Mouse (Mus musculus): Measurements from ENCODE around the gene Clstn1. TPM values are rescaled to one million over a fixed set of nuclear protein-coding genes. Genes with fewer than 3 reads are reported as not detected.

Clstn1 gene
- total and polyA plus RNA-seq, 2 experiments from 2014 or later = 14.3 to 37.9 TPM

- 74% methylated on average over 20 of the region's 20 CpGs for WGBS
- ATAC-seq (ENCODE audit: insufficient read depth, low read depth) = no peak
- peaks cover 23% of the 10 kb centered on the region for H3K36me3 ChIP-seq (replicated peaks; ENCODE audit: control insufficient read depth, insufficient read depth, low read length)
Measured at GRCm38 (mm10) chr4:149648031-149648805, 62.0 kb downstream of the Clstn1 start.

GRCm38 (mm10) chr4:149650493-149651193, 64.4 kb downstream of the Clstn1 start:
- Histone ChIP-seq H3K27me3 (ENCODE audit: control insufficient read depth, insufficient read depth, low read length) (no peaks in the 10 kb centered on the region), H3K9ac (replicated peaks; ENCODE audit: low read depth, low read length) (no peak overlapping the region), H3K27ac (ENCODE audit: low read depth) (no peak overlapping the region), H3K4me1 (ENCODE audit: control insufficient read depth, insufficient read depth) (no peaks in the 10 kb centered on the region), H3K9me3 (replicated peaks; ENCODE audit: control insufficient read depth, low read length) (no peaks in the 10 kb centered on the region), H3K36me3 (replicated peaks; ENCODE audit: control insufficient read depth, insufficient read depth, low read length) (peaks cover 20% of the 10 kb centered on the region), H3K4me2 (ENCODE audit: low read depth, low read length) (no peak overlapping the region), H3K4me3 (ENCODE audit: low read depth, low read length) (no peak overlapping the region)
- DNase-seq (ENCODE audit: low spot score) (peak; percentile 55), ATAC-seq (ENCODE audit: insufficient read depth, low read depth) (peak; percentile 73)
- WGBS = 63% methylated on average over 24 of the region's 24 CpGs
- TF ChIP-seq EP300 (IDR thresholded peaks at IDR 0.05; ENCODE audit: low read depth) = no peak
- peak; percentile 77 for TF ChIP-seq CTCF (IDR thresholded peaks at IDR 0.05; ENCODE audit: low read depth)

More at GRCm38 (mm10) chr4:149648031-149648805, 62.0 kb downstream of the Clstn1 start:
- no peak overlapping the region for H3K9ac ChIP-seq (replicated peaks; ENCODE audit: low read depth, low read length)
- no peaks in the 10 kb centered on the region for H3K27me3 ChIP-seq (ENCODE audit: control insufficient read depth, insufficient read depth, low read length)
- H3K4me1 ChIP-seq (ENCODE audit: control insufficient read depth, insufficient read depth) = no peaks in the 10 kb centered on the region
- TF ChIP-seq EP300 (IDR thresholded peaks at IDR 0.05; ENCODE audit: low read depth) (no peak), CTCF (IDR thresholded peaks at IDR 0.05; ENCODE audit: low read depth) (no peak)
- H3K9me3 ChIP-seq (replicated peaks; ENCODE audit: control insufficient read depth, low read length) = no peaks in the 10 kb centered on the region
- no peak for DNase-seq (ENCODE audit: low spot score)
- H3K27ac ChIP-seq (ENCODE audit: low read depth) = no peak overlapping the region
- H3K4me2 ChIP-seq (ENCODE audit: low read depth, low read length) = no peak overlapping the region
- no peak overlapping the region for H3K4me3 ChIP-seq (ENCODE audit: low read depth, low read length)

GRCm38 (mm10) chr4:149654232-149654631, 68.0 kb downstream of the Clstn1 start:
- H3K4me3 ChIP-seq (ENCODE audit: low read depth, low read length) = no peak overlapping the region

GRCm38 (mm10) chr4:149657858-149658416, 71.7 kb downstream of the Clstn1 start:
- Histone ChIP-seq H3K9ac (replicated peaks; ENCODE audit: low read depth, low read length) (no peak overlapping the region), H3K4me2 (ENCODE audit: low read depth, low read length) (no peak overlapping the region), H3K36me3 (replicated peaks; ENCODE audit: control insufficient read depth, insufficient read depth, low read length) (0 out of 2 replicates have a peak, but pooled peaks cover 5% of the 10 kb centered on the region), H3K4me1 (ENCODE audit: control insufficient read depth, insufficient read depth) (no peaks in the 10 kb centered on the region), H3K4me3 (ENCODE audit: low read depth, low read length) (no peak overlapping the region), H3K9me3 (replicated peaks; ENCODE audit: control insufficient read depth, low read length) (no peaks in the 10 kb centered on the region), H3K27ac (ENCODE audit: low read depth) (no peak overlapping the region), H3K27me3 (ENCODE audit: control insufficient read depth, insufficient read depth, low read length) (no peaks in the 10 kb centered on the region)
- ATAC-seq (ENCODE audit: insufficient read depth, low read depth) (no peak), DNase-seq (ENCODE audit: low spot score) (no peak)
- TF ChIP-seq CTCF (IDR thresholded peaks at IDR 0.05; ENCODE audit: low read depth) (no peak), EP300 (IDR thresholded peaks at IDR 0.05; ENCODE audit: low read depth) (no peak)
- WGBS = 70% methylated on average over 11 of the region's 11 CpGs

More at GRCm38 (mm10) chr4:149654232-149654631, 68.0 kb downstream of the Clstn1 start:
- Histone ChIP-seq H3K9ac (replicated peaks; ENCODE audit: low read depth, low read length) (no peak overlapping the region), H3K9me3 (replicated peaks; ENCODE audit: control insufficient read depth, low read length) (no peaks in the 10 kb centered on the region), H3K36me3 (replicated peaks; ENCODE audit: control insufficient read depth, insufficient read depth, low read length) (0 out of 2 replicates have a peak, but pooled peaks cover 5% of the 10 kb centered on the region), H3K4me1 (ENCODE audit: control insufficient read depth, insufficient read depth) (no peaks in the 10 kb centered on the region), H3K27ac (ENCODE audit: low read depth) (no peak overlapping the region), H3K4me2 (ENCODE audit: low read depth, low read length) (no peak overlapping the region), H3K27me3 (ENCODE audit: control insufficient read depth, insufficient read depth, low read length) (no peaks in the 10 kb centered on the region)
- 92% methylated on average over 4 of the region's 4 CpGs for WGBS
- DNase-seq (ENCODE audit: low spot score) (no peak), ATAC-seq (ENCODE audit: insufficient read depth, low read depth) (no peak)
- TF ChIP-seq EP300 (IDR thresholded peaks at IDR 0.05; ENCODE audit: low read depth) = no peak
- TF ChIP-seq CTCF (IDR thresholded peaks at IDR 0.05; ENCODE audit: low read depth) = peak; percentile 58

GRCm38 (mm10) chr4:149659495-149660116, 73.3 kb downstream of the Clstn1 start:
- no peaks in the 10 kb centered on the region for H3K4me1 ChIP-seq (ENCODE audit: control insufficient read depth, insufficient read depth)
- H3K9me3 ChIP-seq (replicated peaks; ENCODE audit: control insufficient read depth, low read length) = no peaks in the 10 kb centered on the region
- ATAC-seq (ENCODE audit: insufficient read depth, low read depth) (peak; percentile 73; the same call in 1 of the 2 replicates), DNase-seq (ENCODE audit: low spot score) (no peak)
- H3K4me2 ChIP-seq (ENCODE audit: low read depth, low read length) = peak overlapping the region; percentile 27
- H3K36me3 ChIP-seq (replicated peaks; ENCODE audit: control insufficient read depth, insufficient read depth, low read length) = 0 out of 2 replicates have a peak, but pooled peaks cover 5% of the 10 kb centered on the region
- H3K27ac ChIP-seq (ENCODE audit: low read depth) = no peak overlapping the region
- TF ChIP-seq CTCF (IDR thresholded peaks at IDR 0.05; ENCODE audit: low read depth) = no peak
- no peak for TF ChIP-seq EP300 (IDR thresholded peaks at IDR 0.05; ENCODE audit: low read depth)
- no peaks in the 10 kb centered on the region for H3K27me3 ChIP-seq (ENCODE audit: control insufficient read depth, insufficient read depth, low read length)
- H3K9ac ChIP-seq (replicated peaks; ENCODE audit: low read depth, low read length) = no peak overlapping the region
- H3K4me3 ChIP-seq (ENCODE audit: low read depth, low read length) = peak overlapping the region; percentile 7; the same call in 1 of the 2 replicates
- 56% methylated on average over 25 of the region's 25 CpGs for WGBS
